Mouse (Mus musculus): ENCODE data around the gene Ankrd33b.

- TF ChIP-seq GATA1 (IDR thresholded peaks at IDR 0.05; ENCODE audit: borderline replicate concordance, low read length) (no peak), FLI1 (IDR thresholded peaks at IDR 0.05; ENCODE audit: low read length) (no peak)
Observed at GRCm38 (mm10) chr15:31369125-31369612, 1.6 kb upstream of the Ankrd33b start.
